Mouse (Mus musculus): Measurements from ENCODE around the gene Tcl1b2. TPM values are rescaled to one million over a fixed set of nuclear protein-coding genes. Genes with fewer than 3 reads are reported as not detected.
A peak's percentile ranks its signal among the peaks of the same experiment; 100 is the strongest.

The Tcl1b2 gene
- polyA plus RNA-seq (2016; fragmentation: Nextera tagmentation; extraction: Ambion mirVana), result not detected in 2 replicates

GRCm38 (mm10) chr12:105145714-105146113 is at the start of gene Tcl1b2:
Tcl1b2 (plus strand) TSS chr12:105146014.
- WGBS, result 81% methylated on average over 3 of the region's 3 CpGs
- no peak within 1 kb of the TSS for H3K4me2 ChIP-seq (replicated peaks)

GRCm38 (mm10) chr12:105099466-105100044 is 46.3 kb upstream of the Tcl1b2 start:
- 53% methylated on average over 9 of the region's 9 CpGs for WGBS
- no peak for ATAC-seq (ENCODE audit: low FRiP score, low read depth)
- Histone ChIP-seq H3K27ac (no peak overlapping the region), H3K27me3 (replicated peaks) (no peaks in the 10 kb centered on the region), H3K9me3 (no peaks in the 10 kb centered on the region), H3K9ac (no peak overlapping the region), H3K4me3 (no peak overlapping the region), H3K36me3 (no peaks in the 10 kb centered on the region), H3K4me2 (replicated peaks) (no peak overlapping the region), H3K4me1 (no peaks in the 10 kb centered on the region)

More at GRCm38 (mm10) chr12:105145714-105146113, at the start of gene Tcl1b2:
- Histone ChIP-seq H3K27me3 (replicated peaks) (0 out of 2 replicates have a peak, but pooled peaks cover 2% of the 10 kb centered on the region), H3K4me1 (no peaks in the 10 kb centered on the region), H3K4me3 (no peak within 1 kb of the TSS), H3K9me3 (no peaks in the 10 kb centered on the region), H3K27ac (no peak within 1 kb of the TSS), H3K9ac (no peak within 1 kb of the TSS), H3K36me3 (no peaks in the 10 kb centered on the region)
- ATAC-seq (ENCODE audit: low FRiP score, low read depth), result no peak

- H3K27ac ChIP-seq, result no peak overlapping the region
- 54% methylated on average over 8 of the region's 8 CpGs for WGBS
- H3K9me3 ChIP-seq, result no peaks in the 10 kb centered on the region
- no peak for ATAC-seq (ENCODE audit: low FRiP score, low read depth)
- H3K4me1 ChIP-seq, result no peaks in the 10 kb centered on the region
- H3K9ac ChIP-seq, result no peak overlapping the region
- H3K4me2 ChIP-seq (replicated peaks), result no peak overlapping the region
- H3K4me3 ChIP-seq, result no peak overlapping the region
- H3K27me3 ChIP-seq (replicated peaks), result no peaks in the 10 kb centered on the region
- no peaks in the 10 kb centered on the region for H3K36me3 ChIP-seq
Measured at GRCm38 (mm10) chr12:105102901-105103300, 42.9 kb upstream of the Tcl1b2 start.

- 9% methylated on average over 4 of the region's 4 CpGs for WGBS
- Histone ChIP-seq H3K4me1 (no peaks in the 10 kb centered on the region), H3K27ac (no peak overlapping the region), H3K27me3 (replicated peaks) (no peaks in the 10 kb centered on the region), H3K36me3 (no peaks in the 10 kb centered on the region), H3K9me3 (no peaks in the 10 kb centered on the region), H3K4me3 (no peak overlapping the region), H3K4me2 (replicated peaks) (no peak overlapping the region), H3K9ac (no peak overlapping the region)
- no peak for ATAC-seq (ENCODE audit: low FRiP score, low read depth)
Measured at GRCm38 (mm10) chr12:105104036-105104435, 41.8 kb upstream of the Tcl1b2 start.

- Histone ChIP-seq H3K9ac (no peak overlapping the region), H3K27ac (no peak overlapping the region), H3K4me2 (replicated peaks) (no peak overlapping the region), H3K4me3 (no peak overlapping the region), H3K4me1 (no peaks in the 10 kb centered on the region), H3K9me3 (no peaks in the 10 kb centered on the region), H3K36me3 (no peaks in the 10 kb centered on the region), H3K27me3 (replicated peaks) (no peaks in the 10 kb centered on the region)
- ATAC-seq (ENCODE audit: low FRiP score, low read depth), result no peak
- WGBS, result 83% methylated on average over 5 of the region's 5 CpGs
Measured at GRCm38 (mm10) chr12:105105326-105105725, 40.5 kb upstream of the Tcl1b2 start.

- Histone ChIP-seq H3K36me3 (no peaks in the 10 kb centered on the region), H3K4me2 (replicated peaks) (no peak overlapping the region), H3K4me1 (0 out of 2 replicates have a peak, but pooled peaks cover 7% of the 10 kb centered on the region), H3K9ac (no peak overlapping the region), H3K4me3 (no peak overlapping the region), H3K27me3 (replicated peaks) (no peaks in the 10 kb centered on the region), H3K9me3 (no peaks in the 10 kb centered on the region), H3K27ac (no peak overlapping the region)
- 95% methylated on average over 4 of the region's 4 CpGs for WGBS
- no peak for ATAC-seq (ENCODE audit: low FRiP score, low read depth)
Measured at GRCm38 (mm10) chr12:105108856-105109255, 37.0 kb upstream of the Tcl1b2 start.

GRCm38 (mm10) chr12:105109406-105109805 is 36.4 kb upstream of the Tcl1b2 start:
- H3K9ac ChIP-seq, result no peak overlapping the region

GRCm38 (mm10) chr12:105109812-105110211 is 36.0 kb upstream of the Tcl1b2 start:
- Histone ChIP-seq H3K4me2 (replicated peaks) (no peak overlapping the region), H3K4me3 (no peak overlapping the region), H3K27ac (no peak overlapping the region), H3K4me1 (0 out of 2 replicates have a peak, but pooled peaks cover 7% of the 10 kb centered on the region), H3K9me3 (no peaks in the 10 kb centered on the region), H3K9ac (no peak overlapping the region), H3K36me3 (no peaks in the 10 kb centered on the region), H3K27me3 (replicated peaks) (no peaks in the 10 kb centered on the region)
- no peak for ATAC-seq (ENCODE audit: low FRiP score, low read depth)
- 86% methylated on average over 4 of the region's 4 CpGs for WGBS

More at GRCm38 (mm10) chr12:105109406-105109805, 36.4 kb upstream of the Tcl1b2 start:
- H3K4me1 ChIP-seq, result 0 out of 2 replicates have a peak, but pooled peaks cover 7% of the 10 kb centered on the region
- 75% methylated on average over 3 of the region's 3 CpGs for WGBS
- no peak for ATAC-seq (ENCODE audit: low FRiP score, low read depth)
- no peak overlapping the region for H3K4me2 ChIP-seq (replicated peaks)
- H3K9me3 ChIP-seq, result no peaks in the 10 kb centered on the region
- H3K27me3 ChIP-seq (replicated peaks), result no peaks in the 10 kb centered on the region
- H3K27ac ChIP-seq, result no peak overlapping the region
- no peaks in the 10 kb centered on the region for H3K36me3 ChIP-seq
- H3K4me3 ChIP-seq, result no peak overlapping the region

GRCm38 (mm10) chr12:105112321-105112988 is 33.4 kb upstream of the Tcl1b2 start:
- Histone ChIP-seq H3K4me1 (0 out of 2 replicates have a peak, but pooled peaks cover 7% of the 10 kb centered on the region), H3K36me3 (no peaks in the 10 kb centered on the region), H3K9ac (no peak overlapping the region), H3K4me3 (no peak overlapping the region), H3K9me3 (no peaks in the 10 kb centered on the region), H3K4me2 (replicated peaks) (0 out of 2 replicates have a peak overlapping the region, but pooled peaks have one; percentile 7), H3K27ac (no peak overlapping the region), H3K27me3 (replicated peaks) (no peaks in the 10 kb centered on the region)
- 39% methylated on average over 13 of the region's 13 CpGs for WGBS
- no peak for ATAC-seq (ENCODE audit: low FRiP score, low read depth)

- Histone ChIP-seq H3K4me1 (0 out of 2 replicates have a peak, but pooled peaks cover 7% of the 10 kb centered on the region), H3K9ac (no peak overlapping the region), H3K9me3 (no peaks in the 10 kb centered on the region), H3K4me3 (no peak overlapping the region), H3K27ac (no peak overlapping the region), H3K27me3 (replicated peaks) (no peaks in the 10 kb centered on the region), H3K4me2 (replicated peaks) (no peak overlapping the region), H3K36me3 (no peaks in the 10 kb centered on the region)
- no peak for ATAC-seq (ENCODE audit: low FRiP score, low read depth)
- 97% methylated on average over 1 of the region's 1 CpGs for WGBS
Measured at GRCm38 (mm10) chr12:105116648-105117047, 29.2 kb upstream of the Tcl1b2 start.

- H3K9ac ChIP-seq, result no peak overlapping the region
- no peaks in the 10 kb centered on the region for H3K4me1 ChIP-seq
- no peak overlapping the region for H3K27ac ChIP-seq
- H3K4me3 ChIP-seq, result no peak overlapping the region
- no peaks in the 10 kb centered on the region; the same call in 1 of the 2 replicates for H3K9me3 ChIP-seq
- ATAC-seq (ENCODE audit: low FRiP score, low read depth), result no peak
- H3K4me2 ChIP-seq (replicated peaks), result no peak overlapping the region
- H3K27me3 ChIP-seq (replicated peaks), result no peaks in the 10 kb centered on the region
- H3K36me3 ChIP-seq, result no peaks in the 10 kb centered on the region
- 83% methylated on average over 6 of the region's 6 CpGs for WGBS
Measured at GRCm38 (mm10) chr12:105125362-105125761, 20.5 kb upstream of the Tcl1b2 start.

GRCm38 (mm10) chr12:105126516-105126915 is 19.3 kb upstream of the Tcl1b2 start:
- Histone ChIP-seq H3K36me3 (no peaks in the 10 kb centered on the region), H3K4me1 (no peaks in the 10 kb centered on the region), H3K27me3 (replicated peaks) (no peaks in the 10 kb centered on the region), H3K9me3 (no peaks in the 10 kb centered on the region; the same call in 1 of the 2 replicates), H3K27ac (no peak overlapping the region), H3K9ac (no peak overlapping the region), H3K4me2 (replicated peaks) (no peak overlapping the region), H3K4me3 (no peak overlapping the region)
- no peak for ATAC-seq (ENCODE audit: low FRiP score, low read depth)
- 57% methylated on average over 4 of the region's 4 CpGs for WGBS

Measured in neural tube, embryonic 12.5 days (tissue).